Mouse (Mus musculus) MEL (cell line): ENCODE measurements around the gene Cmss1.

ENCODE experiments used
- CTCF ChIP-seq, 3 experiments: IDR thresholded peaks in 2 of 3; conservative IDR thresholded peaks in 1 of 3; 2 replicates each; pipeline ENCODE4 v1.5.1; 2011 to 2012; ENCODE audit warnings: low read length in 3 of 3, low read depth in 2 of 3, mild to moderate bottlenecking in 2 of 3, improper control_type of control experiment in 1 of 3, inconsistent platforms in 1 of 3, mixed read lengths in 1 of 3, moderate library complexity in 1 of 3; ENCODE audit not compliant: control insufficient read depth in 1 of 3, insufficient read depth in 1 of 3, poor library complexity in 1 of 3, severe bottlenecking in 1 of 3
- EP300 ChIP-seq, 2 experiments: IDR thresholded peaks; 2 replicates each; pipeline ENCODE4 v1.6.1; 2011; ENCODE audit warnings: improper control_type of control experiment in 2 of 2, low read length in 2 of 2, low read depth in 1 of 2, mild to moderate bottlenecking in 1 of 2
- MEF2A ChIP-seq: IDR thresholded peaks from 2 replicates; pipeline ENCODE4 v1.6.1; 2014; ENCODE audit warnings: low read depth, mild to moderate bottlenecking, inconsistent platforms, low read length, improper control_type of control experiment; ENCODE audit not compliant: poor library complexity, insufficient replicate concordance, severe bottlenecking; ENCODE audit errors: extremely low read depth
- POLR2A ChIP-seq, 2 experiments: IDR thresholded peaks; 2 replicates each; pipeline ENCODE4 v1.6.1; 2011 to 2012; ENCODE audit warnings: low read length in 2 of 2, mild to moderate bottlenecking in 2 of 2, control low read depth in 1 of 2, improper control_type of control experiment in 1 of 2, low read depth in 1 of 2, moderate library complexity in 1 of 2; ENCODE audit not compliant: control insufficient read depth in 1 of 2, insufficient read depth in 1 of 2, poor library complexity in 1 of 2

DNA sequence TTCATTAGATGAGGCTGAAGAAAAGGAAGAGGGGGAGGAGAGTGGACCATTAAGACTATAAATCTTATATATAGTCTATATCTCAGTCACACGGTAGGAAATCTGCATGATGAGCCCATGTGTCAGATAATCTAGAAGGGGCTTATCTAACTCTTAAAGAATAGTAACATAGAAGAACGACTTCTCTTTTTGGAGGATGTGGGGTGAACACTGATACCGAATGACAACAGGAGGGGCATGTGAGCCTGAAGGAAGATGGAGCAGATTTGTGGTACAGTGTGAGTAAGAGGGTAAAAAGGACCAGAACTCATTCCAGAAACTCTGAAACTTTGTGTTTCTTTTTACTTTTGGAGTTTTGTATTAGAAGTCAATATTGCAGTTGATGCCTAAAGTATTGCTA lies 97.6 kb downstream of the Cmss1 start:
- TF ChIP-seq POLR2A (IDR thresholded peaks at IDR 0.05; ENCODE audit: control insufficient read depth in 1 of 2, insufficient read depth in 1 of 2, low read depth in 1 of 2, low read length in 2 of 2, poor library complexity in 1 of 2) (no peak), EP300 (IDR thresholded peaks at IDR 0.05; ENCODE audit: low read depth in 1 of 2, low read length in 2 of 2) (peak; percentile 82 to 84), CTCF (IDR thresholded peaks at IDR 0.05 in 2 of 3, conservative IDR thresholded peaks at IDR 0.05 in 1 of 3; ENCODE audit: control insufficient read depth in 1 of 3, insufficient read depth in 1 of 3, low read depth in 2 of 3, low read length in 3 of 3, poor library complexity in 1 of 3, severe bottlenecking in 1 of 3) (no peak), MEF2A (peak; percentile 78; the same call in 1 of the 2 replicates)
